Mouse (Mus musculus) hindbrain, embryonic 13.5 days (tissue): Measurements from ENCODE around the gene Adgrg7. TPM values are rescaled to one million over a fixed set of nuclear protein-coding genes. Genes with fewer than 3 reads are reported as not detected.

Source experiments
- ATAC-seq: fragments of 200-750 bp; cut with Nextera tagmentation; 2 replicates; pipeline ENCODE4 v1.8.0; 2017; ENCODE audit warnings: moderate TSS enrichment; ENCODE audit not compliant: low FRiP score
- H3K27ac ChIP-seq: fragments of 300-500 bp; sonication (generic); 2 replicates; pipeline ENCODE4 v1.5.1; 2015; ENCODE audit warnings: inconsistent platforms, mild to moderate bottlenecking, moderate library complexity
- H3K27me3 ChIP-seq: fragments of 300-500 bp; sonication (generic); 2 replicates; pipeline ENCODE4 v1.6.1; 2015; ENCODE audit warnings: mild to moderate bottlenecking, inconsistent platforms
- H3K36me3 ChIP-seq: fragments of 300-500 bp; sonication (generic); 2 replicates; pipeline ENCODE4 v1.6.1; 2015; ENCODE audit warnings: mild to moderate bottlenecking, inconsistent platforms
- H3K4me1 ChIP-seq: fragments of 300-500 bp; sonication (generic); replicated peaks from 2 replicates; pipeline ENCODE4 v1.6.1; 2015; ENCODE audit warnings: inconsistent platforms
- H3K4me2 ChIP-seq: fragments of 300-500 bp; sonication (generic); 2 replicates; pipeline ENCODE4 v1.6.1; 2015; ENCODE audit warnings: inconsistent platforms, mild to moderate bottlenecking, moderate library complexity
- H3K4me3 ChIP-seq: fragments of 300-500 bp; sonication (generic); 2 replicates; pipeline ENCODE4 v1.5.1; 2015; ENCODE audit warnings: mild to moderate bottlenecking, inconsistent platforms
- H3K9ac ChIP-seq: fragments of 300-500 bp; sonication (generic); 2 replicates; pipeline ENCODE4 v1.6.1; 2015; ENCODE audit warnings: mild to moderate bottlenecking, inconsistent platforms
- H3K9me3 ChIP-seq: fragments of 300-500 bp; sonication (generic); 2 replicates; pipeline ENCODE4 v1.6.1; 2016; ENCODE audit warnings: inconsistent platforms
- WGBS: fragments of 180-500 bp; shearing (Covaris S2); methylation state at CpG from one replicate; pipeline ENCODE4 v1.1.7; 2015; 5-methylcytosine and 5-hydroxymethylcytosine counted together
- polyA plus RNA-seq: library from polyadenylated mRNA; unstranded; fragments of >200 nt; fragmentation: Nextera tagmentation; extraction: Ambion mirVana; gene quantifications from 2 replicates; pipeline ENCODE4 v1.2.1, GENCODE M21; 2015

Adgrg7 gene
- not detected in 2 replicates for polyA plus RNA-seq

GRCm38 (mm10) chr16:56795481-56796139, at the start of gene Adgrg7:
TSS of gene Adgrg7 (minus strand) at chr16:56795855.
- no peak within 1 kb of the TSS for H3K9ac ChIP-seq
- H3K27me3 ChIP-seq, result no peaks in the 10 kb centered on the region
- no peak for ATAC-seq
- H3K4me2 ChIP-seq, result no peak within 1 kb of the TSS
- no peaks in the 10 kb centered on the region for H3K9me3 ChIP-seq
- no peak within 1 kb of the TSS for H3K4me3 ChIP-seq
- H3K27ac ChIP-seq, result no peak within 1 kb of the TSS
- 82% methylated on average over 8 of the region's 8 CpGs for WGBS
- H3K4me1 ChIP-seq, result no peaks in the 10 kb centered on the region
- H3K36me3 ChIP-seq, result no peaks in the 10 kb centered on the region

- no peak overlapping the region for H3K9ac ChIP-seq
- H3K27ac ChIP-seq, result no peak overlapping the region
- WGBS, result 95% methylated on average over 5 of the region's 5 CpGs
- no peaks in the 10 kb centered on the region for H3K27me3 ChIP-seq
- H3K4me3 ChIP-seq, result no peak overlapping the region
- H3K4me1 ChIP-seq, result no peaks in the 10 kb centered on the region
- no peak for ATAC-seq
- no peaks in the 10 kb centered on the region for H3K9me3 ChIP-seq
- H3K36me3 ChIP-seq, result no peaks in the 10 kb centered on the region
- H3K4me2 ChIP-seq, result no peak overlapping the region
Measured at GRCm38 (mm10) chr16:56842988-56843387, 47.3 kb upstream of the Adgrg7 start.

GRCm38 (mm10) chr16:56833312-56833711, 37.7 kb upstream of the Adgrg7 start:
- Histone ChIP-seq H3K27ac (no peak overlapping the region), H3K9me3 (no peaks in the 10 kb centered on the region), H3K27me3 (no peaks in the 10 kb centered on the region), H3K4me3 (no peak overlapping the region), H3K36me3 (no peaks in the 10 kb centered on the region), H3K4me2 (no peak overlapping the region), H3K4me1 (no peaks in the 10 kb centered on the region), H3K9ac (no peak overlapping the region)
- 92% methylated on average over 1 of the region's 1 CpGs for WGBS
- no peak for ATAC-seq

GRCm38 (mm10) chr16:56831986-56832385, 36.3 kb upstream of the Adgrg7 start:
- no peak overlapping the region for H3K27ac ChIP-seq
- no peak overlapping the region for H3K9ac ChIP-seq
- no peak overlapping the region for H3K4me3 ChIP-seq
- WGBS, result 85% methylated on average over 2 of the region's 2 CpGs
- H3K4me1 ChIP-seq, result no peaks in the 10 kb centered on the region
- no peak overlapping the region for H3K4me2 ChIP-seq
- no peaks in the 10 kb centered on the region for H3K27me3 ChIP-seq
- ATAC-seq, result no peak
- H3K9me3 ChIP-seq, result no peaks in the 10 kb centered on the region
- H3K36me3 ChIP-seq, result no peaks in the 10 kb centered on the region

- no peak for ATAC-seq
- no peaks in the 10 kb centered on the region for H3K4me1 ChIP-seq
- no peaks in the 10 kb centered on the region for H3K27me3 ChIP-seq
- no peak overlapping the region for H3K4me2 ChIP-seq
- WGBS, result 89% methylated on average over 6 of the region's 6 CpGs
- no peak overlapping the region for H3K9ac ChIP-seq
- no peaks in the 10 kb centered on the region for H3K9me3 ChIP-seq
- H3K4me3 ChIP-seq, result no peak overlapping the region
- H3K36me3 ChIP-seq, result no peaks in the 10 kb centered on the region
- no peak overlapping the region for H3K27ac ChIP-seq
Measured at GRCm38 (mm10) chr16:56801370-56802109, 5.9 kb upstream of the Adgrg7 start.

- Histone ChIP-seq H3K9ac (no peak overlapping the region), H3K36me3 (no peaks in the 10 kb centered on the region), H3K27me3 (no peaks in the 10 kb centered on the region), H3K9me3 (no peaks in the 10 kb centered on the region), H3K4me1 (no peaks in the 10 kb centered on the region), H3K4me3 (no peak overlapping the region), H3K4me2 (no peak overlapping the region), H3K27ac (no peak overlapping the region)
- ATAC-seq, result no peak
- WGBS, result 89% methylated on average over 7 of the region's 7 CpGs
Measured at GRCm38 (mm10) chr16:56800946-56801345, 5.3 kb upstream of the Adgrg7 start.

- Histone ChIP-seq H3K4me3 (no peak overlapping the region), H3K9ac (no peak overlapping the region), H3K4me2 (no peak overlapping the region), H3K27ac (no peak overlapping the region), H3K27me3 (no peaks in the 10 kb centered on the region), H3K4me1 (no peaks in the 10 kb centered on the region), H3K9me3 (no peaks in the 10 kb centered on the region), H3K36me3 (no peaks in the 10 kb centered on the region)
- no peak for ATAC-seq
- 44% methylated on average over 2 of the region's 2 CpGs for WGBS
Measured at GRCm38 (mm10) chr16:56800469-56800868, 4.8 kb upstream of the Adgrg7 start.

- ATAC-seq, result no peak
- no peaks in the 10 kb centered on the region for H3K36me3 ChIP-seq
- no peak overlapping the region for H3K27ac ChIP-seq
- H3K4me2 ChIP-seq, result no peak overlapping the region
- H3K4me1 ChIP-seq, result no peaks in the 10 kb centered on the region
- no peaks in the 10 kb centered on the region for H3K27me3 ChIP-seq
- WGBS, result 92% methylated on average over 3 of the region's 3 CpGs
- H3K4me3 ChIP-seq, result no peak overlapping the region
- no peak overlapping the region for H3K9ac ChIP-seq
- no peaks in the 10 kb centered on the region for H3K9me3 ChIP-seq
Measured at GRCm38 (mm10) chr16:56799541-56800029, 3.9 kb upstream of the Adgrg7 start.

GRCm38 (mm10) chr16:56798873-56799272, 3.2 kb upstream of the Adgrg7 start:
- no peak overlapping the region for H3K4me3 ChIP-seq
- H3K9me3 ChIP-seq, result no peaks in the 10 kb centered on the region
- no peaks in the 10 kb centered on the region for H3K36me3 ChIP-seq
- no peaks in the 10 kb centered on the region for H3K4me1 ChIP-seq
- no peak overlapping the region for H3K4me2 ChIP-seq
- no peak overlapping the region for H3K27ac ChIP-seq
- ATAC-seq, result no peak
- WGBS, result 81% methylated on average over 7 of the region's 7 CpGs
- H3K9ac ChIP-seq, result no peak overlapping the region
- H3K27me3 ChIP-seq, result no peaks in the 10 kb centered on the region

- H3K4me1 ChIP-seq, result no peaks in the 10 kb centered on the region
- H3K4me3 ChIP-seq, result no peak overlapping the region
- H3K4me2 ChIP-seq, result no peak overlapping the region
- no peaks in the 10 kb centered on the region for H3K36me3 ChIP-seq
- H3K27me3 ChIP-seq, result no peaks in the 10 kb centered on the region
- ATAC-seq, result no peak
- WGBS, result 84% methylated on average over 7 of the region's 7 CpGs
- H3K27ac ChIP-seq, result no peak overlapping the region
- H3K9me3 ChIP-seq, result no peaks in the 10 kb centered on the region
- H3K9ac ChIP-seq, result no peak overlapping the region
Measured at GRCm38 (mm10) chr16:56794383-56795144, 1.1 kb downstream of the Adgrg7 start.

- Histone ChIP-seq H3K9me3 (no peaks in the 10 kb centered on the region), H3K27ac (no peak overlapping the region), H3K9ac (no peak overlapping the region), H3K4me3 (no peak overlapping the region), H3K4me2 (no peak overlapping the region), H3K27me3 (no peaks in the 10 kb centered on the region), H3K4me1 (no peaks in the 10 kb centered on the region), H3K36me3 (no peaks in the 10 kb centered on the region)
- WGBS, result 84% methylated on average over 1 of the region's 1 CpGs
- no peak for ATAC-seq
Measured at GRCm38 (mm10) chr16:56793778-56794177, 1.9 kb downstream of the Adgrg7 start.

GRCm38 (mm10) chr16:56785943-56786342, 9.7 kb downstream of the Adgrg7 start:
- no peaks in the 10 kb centered on the region for H3K27me3 ChIP-seq
- H3K27ac ChIP-seq, result no peak overlapping the region
- H3K4me3 ChIP-seq, result no peak overlapping the region
- H3K9me3 ChIP-seq, result no peaks in the 10 kb centered on the region
- no peak for ATAC-seq
- no peak overlapping the region for H3K4me2 ChIP-seq
- WGBS, result 89% methylated on average over 2 of the region's 2 CpGs
- no peaks in the 10 kb centered on the region for H3K36me3 ChIP-seq
- no peak overlapping the region for H3K9ac ChIP-seq
- H3K4me1 ChIP-seq, result no peaks in the 10 kb centered on the region
